Mouse (Mus musculus): ENCODE measurements around the gene Ccdc125.
"Not testable (repeated sequence)": the region's sequence is repeated elsewhere in the genome, so short reads cannot be mapped to it uniquely, and the experiment has no call there.

Ccdc125 gene

DNA sequence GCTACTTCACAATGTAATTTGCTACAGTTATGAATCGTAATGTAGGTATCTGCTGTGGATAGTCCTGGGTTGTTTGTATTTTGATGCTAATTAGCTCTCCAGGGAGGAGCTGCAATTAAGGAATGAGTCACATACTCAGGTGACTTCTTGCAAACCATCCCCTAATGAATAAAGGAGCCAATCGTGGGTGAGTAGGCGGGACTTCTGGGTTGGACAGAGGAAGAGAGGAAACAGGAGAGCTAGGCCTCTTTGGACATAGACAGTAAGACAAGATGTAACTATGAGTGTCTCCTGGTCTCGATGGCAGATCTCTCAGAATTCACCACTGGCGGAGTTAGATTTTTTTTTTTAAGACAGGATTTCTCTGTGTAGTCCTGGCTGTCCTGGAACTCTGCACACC, 52.1 kb downstream of the Ccdc125 start:
- ATAC-seq (ENCODE audit: low TSS enrichment), result no peak

DNA sequence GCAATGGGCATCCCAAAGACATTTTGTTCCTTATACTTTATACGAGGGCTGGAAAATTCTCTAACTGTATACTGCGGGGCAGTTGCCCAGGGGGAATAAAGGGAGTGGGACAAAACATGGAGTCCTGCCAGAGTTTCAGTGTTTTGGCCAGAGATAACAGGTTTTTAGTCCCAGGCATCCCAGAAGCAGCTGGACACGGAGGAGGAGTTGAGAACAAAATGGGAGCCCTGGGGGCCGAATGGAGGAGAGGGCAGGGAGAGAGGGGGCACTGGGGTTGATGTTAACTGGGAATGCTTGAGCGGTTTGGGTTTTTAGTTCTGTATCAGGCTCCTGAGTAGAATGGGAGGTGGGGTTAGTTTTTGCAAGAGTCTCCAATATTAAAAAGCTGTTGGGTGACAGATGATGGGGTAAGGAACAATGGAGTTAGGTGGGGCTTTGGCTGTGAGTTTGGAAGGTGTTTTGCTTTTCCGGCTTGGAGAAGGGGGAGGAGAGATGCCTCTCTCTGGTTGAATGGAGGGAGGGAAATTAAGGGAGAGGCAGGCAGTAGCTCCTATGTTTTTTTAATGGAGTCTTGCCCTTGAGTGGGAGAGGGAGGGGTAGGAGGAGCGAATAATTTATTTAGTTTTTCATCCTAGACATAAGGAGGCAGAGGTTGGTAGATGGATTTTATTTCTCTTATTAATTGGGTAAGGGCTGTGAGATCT, 54.7 kb downstream of the Ccdc125 start:
- no peak for ATAC-seq (ENCODE audit: low TSS enrichment)

GRCm38 (mm10) chr13:100725194-100725593, 55.7 kb downstream of the Ccdc125 start:
- no peak for ATAC-seq (ENCODE audit: low TSS enrichment)

- no peak for ATAC-seq (ENCODE audit: low TSS enrichment)
These were observed 58.6 kb downstream of the Ccdc125 start for GRCm38 (mm10) chr13:100728086-100728485.

GRCm38 (mm10) chr13:100728530-100728929, 59.0 kb downstream of the Ccdc125 start:
- ATAC-seq (ENCODE audit: low TSS enrichment), result not testable (repeated sequence)

DNA sequence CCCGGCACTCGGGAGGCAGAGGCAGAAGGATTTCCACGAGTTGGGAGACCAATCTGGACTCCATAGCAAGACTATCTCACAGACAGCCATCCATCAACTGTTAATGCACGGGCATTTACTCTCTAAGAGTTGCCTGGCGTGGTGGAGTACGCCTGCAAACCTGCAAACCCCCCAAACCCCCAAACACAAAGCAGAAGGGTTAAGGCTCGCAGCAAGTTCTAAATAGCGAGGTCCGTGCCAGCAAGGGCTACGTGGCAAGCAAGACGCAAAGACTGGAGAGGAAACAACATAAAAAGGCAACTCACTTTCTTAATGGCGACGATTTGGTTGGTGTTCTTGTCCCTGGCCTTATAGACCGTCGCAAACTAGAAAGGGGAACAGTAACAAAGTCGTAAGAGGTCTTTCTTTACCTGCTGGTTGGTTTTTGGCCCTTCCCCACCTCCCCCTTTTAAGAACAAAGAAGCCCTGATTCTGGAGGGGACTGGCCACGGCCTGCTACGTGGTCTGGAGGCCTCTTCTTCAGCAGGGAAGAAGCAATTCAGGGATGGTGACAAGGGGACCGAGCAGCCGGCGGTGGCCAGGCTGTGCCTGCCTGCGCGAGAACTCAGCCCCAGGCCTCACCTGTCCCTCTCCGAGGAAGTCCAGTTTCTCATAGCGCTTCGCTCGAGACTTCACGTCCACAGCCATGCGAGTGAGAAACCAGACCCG, 60.8 kb downstream of the Ccdc125 start:
- ATAC-seq (ENCODE audit: low TSS enrichment), result peak; percentile 91

- peak; percentile 98 for ATAC-seq (ENCODE audit: low TSS enrichment)
These were observed 61.3 kb downstream of the Ccdc125 start, which contains the start of gene Cdk7 for GRCm38 (mm10) chr13:100730861-100731176. Gene Cdk7, minus strand, starts transcription at chr13:100730939.

- not testable (repeated sequence) for ATAC-seq (ENCODE audit: low TSS enrichment)
These were observed 62.0 kb downstream of the Ccdc125 start for GRCm38 (mm10) chr13:100731462-100732046.

DNA sequence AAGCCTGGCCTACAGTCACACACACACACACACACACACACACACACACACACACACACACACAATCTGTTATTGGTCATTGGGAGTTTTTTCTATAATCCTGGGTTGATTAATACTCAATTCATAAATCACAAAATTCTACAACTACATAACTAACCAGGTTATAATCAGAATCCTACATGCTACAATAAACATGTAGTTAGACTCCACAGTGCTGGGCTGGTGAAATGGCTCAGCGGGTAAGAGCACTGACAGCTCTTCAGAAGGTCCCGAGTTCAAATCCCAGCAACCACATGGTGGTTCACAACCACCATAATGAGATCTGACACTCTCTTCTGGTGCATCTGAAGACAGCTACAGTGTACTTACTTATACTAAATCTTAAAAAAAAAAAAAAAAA, 63.2 kb downstream of the Ccdc125 start:
- no peak for ATAC-seq (ENCODE audit: low TSS enrichment)

GRCm38 (mm10) chr13:100742831-100743230, 73.3 kb downstream of the Ccdc125 start:
- ATAC-seq (ENCODE audit: low TSS enrichment), result no peak

DNA sequence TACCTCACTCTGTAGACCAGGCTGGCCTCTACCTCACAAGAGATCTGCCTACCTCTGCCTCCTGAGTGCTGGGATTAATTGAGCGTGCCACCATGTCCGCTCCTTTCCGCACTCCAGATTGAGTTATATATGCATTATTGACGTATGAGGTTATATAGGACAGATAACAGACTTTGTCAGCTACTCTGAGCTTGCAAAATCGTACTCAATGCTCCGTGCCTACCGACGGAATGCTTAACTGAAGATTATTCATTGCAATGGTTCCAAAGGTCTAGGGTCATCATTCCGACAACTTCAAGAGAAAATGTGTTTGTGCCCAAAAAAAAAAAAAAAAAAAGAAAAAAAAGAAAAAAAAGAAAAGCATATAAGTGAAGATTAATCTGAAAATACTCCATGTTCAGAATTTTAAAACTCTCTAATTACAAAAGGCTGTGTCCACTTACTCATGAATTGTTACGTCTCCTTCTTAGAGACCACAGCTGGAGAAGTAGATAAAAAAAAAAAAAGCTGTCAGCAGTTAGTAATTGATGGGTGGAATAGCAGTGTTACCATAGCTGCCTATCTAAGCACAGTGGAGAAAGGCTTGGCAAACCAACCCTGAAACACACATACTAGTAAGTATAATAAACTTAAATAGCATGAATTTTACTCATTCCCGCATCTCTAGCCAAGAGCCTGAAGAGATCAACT, 74.0 kb downstream of the Ccdc125 start:
- peak; percentile 21 for ATAC-seq (ENCODE audit: low TSS enrichment)

DNA sequence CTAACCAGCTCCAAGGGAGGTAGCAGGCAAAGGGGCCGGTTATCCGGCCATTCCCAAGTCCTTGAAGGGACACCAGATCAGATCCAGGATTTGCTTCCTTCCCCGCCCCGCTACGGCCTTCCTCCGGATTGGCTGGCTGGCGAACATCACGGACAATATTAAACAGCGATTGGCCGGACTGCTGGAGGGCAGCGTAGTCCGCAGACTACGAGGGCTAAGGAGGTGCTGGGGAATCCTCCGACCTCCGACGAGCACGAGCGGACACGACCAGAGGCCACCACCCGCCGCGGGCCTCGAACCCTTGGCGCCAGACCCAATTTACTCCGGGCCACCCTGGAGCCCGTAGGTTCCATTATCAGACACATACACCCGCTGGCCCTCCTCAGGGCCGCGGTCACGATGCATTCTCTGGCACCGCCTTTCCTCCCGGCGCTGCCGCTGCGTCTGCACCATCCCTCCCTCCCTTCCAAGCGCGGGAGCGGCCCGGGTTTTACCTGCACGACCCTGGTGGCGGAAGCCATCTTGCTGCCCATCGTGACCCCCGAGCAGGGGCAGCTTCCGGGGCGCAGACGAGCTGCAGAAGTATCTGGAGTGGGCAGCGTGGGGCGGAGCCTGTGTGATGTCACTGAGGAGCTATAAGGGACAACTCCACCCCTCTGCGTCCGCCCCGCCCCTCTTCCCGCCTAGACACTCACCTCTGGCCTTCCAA, 74.7 kb downstream of the Ccdc125 start, which contains the start of gene Mrps36:
Gene Mrps36, minus strand, starts transcription at position 624 of the 709 bp plus-strand sequence.
- ATAC-seq (ENCODE audit: low TSS enrichment), result peak; percentile 91

- ATAC-seq (ENCODE audit: low TSS enrichment), result peak; percentile 5; the same call in 1 of the 2 replicates
These were observed 76.6 kb downstream of the Ccdc125 start for GRCm38 (mm10) chr13:100746090-100746489.

Data from frontal cortex, adult (tissue).